Mouse (Mus musculus) CH12.LX (cell line): ENCODE data around the gene Serpinb9b. TPM values are rescaled to one million over a fixed set of nuclear protein-coding genes. Genes with fewer than 3 reads are reported as not detected.
"Not testable (repeated sequence)": the region's sequence is repeated elsewhere in the genome, so short reads cannot be mapped to it uniquely, and the experiment has no call there.

Experiments
- DNase-seq: peaks from one replicate; pipeline ENCODE4 v3.0.0-alpha.2; 2013; ENCODE audit errors: extremely low read depth
- H3K27ac ChIP-seq: 2 replicates; pipeline ENCODE4 v1.5.1; 2012; ENCODE audit warnings: low read depth, mild to moderate bottlenecking, control low read depth, moderate library complexity; ENCODE audit not compliant: insufficient read depth
- H3K27me3 ChIP-seq: replicated peaks from 2 replicates; pipeline ENCODE3; 2012; ENCODE audit warnings: inconsistent platforms
- H3K36me3 ChIP-seq, 2 experiments: replicated peaks in 1 of 2; 2 replicates each; pipeline versions ENCODE3 to v1.6.1; 2012; ENCODE audit warnings: inconsistent platforms in 1 of 2, low read length in 1 of 2, mild to moderate bottlenecking in 1 of 2, mixed read lengths in 1 of 2, moderate library complexity in 1 of 2; ENCODE audit not compliant: control insufficient read depth in 1 of 2, insufficient read depth in 1 of 2
- H3K4me1 ChIP-seq, 2 experiments: 2 replicates each; pipeline ENCODE4 v1.6.1; 2012; ENCODE audit warnings: inconsistent platforms in 1 of 2, moderate library complexity in 1 of 2; ENCODE audit not compliant: insufficient read depth in 2 of 2, control insufficient read depth in 1 of 2
- H3K4me2 ChIP-seq: 2 replicates; pipeline ENCODE4 v1.6.1; 2012; ENCODE audit warnings: low read depth, mild to moderate bottlenecking, control low read depth; ENCODE audit not compliant: poor library complexity, insufficient read depth, severe bottlenecking
- H3K4me3 ChIP-seq, 3 experiments: fragments of 150-350 bp in 1 of 3; sonication (generic) in 1 of 3; replicated peaks in 1 of 3; 2 replicates each; pipeline versions ENCODE3 to v1.5.1; 2011 to 2012; ENCODE audit warnings: low read depth in 2 of 3, low read length in 2 of 3, mild to moderate bottlenecking in 2 of 3, moderate library complexity in 2 of 3, control low read depth in 1 of 3, improper control_type of control experiment in 1 of 3, inconsistent platforms in 1 of 3, mixed read lengths in 1 of 3; ENCODE audit not compliant: poor library complexity in 1 of 3
- H3K79me2 ChIP-seq: replicated peaks from 2 replicates; pipeline ENCODE4 v1.6.1; 2012; ENCODE audit warnings: mild to moderate bottlenecking, moderate library complexity; ENCODE audit not compliant: control insufficient read depth, poor library complexity, insufficient read depth, severe bottlenecking; ENCODE audit errors: extremely low read depth
- H3K9ac ChIP-seq: 2 replicates; pipeline ENCODE4 v1.6.1; 2012; ENCODE audit warnings: low read depth, mild to moderate bottlenecking, control low read depth, moderate library complexity; ENCODE audit not compliant: insufficient read depth
- H3K9me3 ChIP-seq: replicated peaks from 2 replicates; pipeline ENCODE3; 2012; ENCODE audit warnings: low read length, inconsistent platforms, mixed read lengths
- CHD1 ChIP-seq: IDR thresholded peaks from 2 replicates; pipeline ENCODE4 v1.6.1; 2012; ENCODE audit warnings: low read depth, low read length, improper control_type of control experiment, inconsistent platforms
- CHD2 ChIP-seq: IDR thresholded peaks from 2 replicates; pipeline ENCODE4 v1.6.1; 2011; ENCODE audit warnings: low read length, improper control_type of control experiment
- CTCF ChIP-seq, 2 experiments: IDR thresholded peaks in 1 of 2; conservative IDR thresholded peaks in 1 of 2; 2 replicates each; pipeline ENCODE4 v1.5.1; 2011 to 2012; ENCODE audit warnings: low read depth in 2 of 2, low read length in 2 of 2, improper control_type of control experiment in 1 of 2, inconsistent platforms in 1 of 2, mild to moderate bottlenecking in 1 of 2, moderate library complexity in 1 of 2
- ETS1 ChIP-seq: conservative IDR thresholded peaks from 2 replicates; pipeline ENCODE4 v1.6.1; 2012; ENCODE audit warnings: low read depth, mild to moderate bottlenecking, inconsistent platforms, low read length, improper control_type of control experiment, moderate library complexity
- HCFC1 ChIP-seq: IDR thresholded peaks from 2 replicates; pipeline ENCODE4 v1.6.1; 2012; ENCODE audit warnings: low read depth, mild to moderate bottlenecking, inconsistent platforms, low read length, improper control_type of control experiment
- JUND ChIP-seq: conservative IDR thresholded peaks from 2 replicates; pipeline ENCODE4 v1.6.1; 2011; ENCODE audit warnings: low read depth, low read length, improper control_type of control experiment
- MAZ ChIP-seq: IDR thresholded peaks from 2 replicates; pipeline ENCODE4 v1.6.1; 2012; ENCODE audit warnings: low read depth, mild to moderate bottlenecking, inconsistent platforms, low read length, improper control_type of control experiment, moderate library complexity
- MXI1 ChIP-seq: IDR thresholded peaks from 2 replicates; pipeline ENCODE4 v1.6.1; 2011; ENCODE audit warnings: mild to moderate bottlenecking, low read depth, low read length, improper control_type of control experiment
- MYC ChIP-seq: IDR thresholded peaks from 2 replicates; pipeline ENCODE4 v1.6.1; 2011; ENCODE audit warnings: low read depth, mild to moderate bottlenecking, improper control_type of control experiment, low read length
- NELFE ChIP-seq: IDR thresholded peaks from 2 replicates; pipeline ENCODE4 v1.6.1; 2011; ENCODE audit warnings: low read depth, low read length, improper control_type of control experiment
- PAX5 ChIP-seq: IDR thresholded peaks from 2 replicates; pipeline ENCODE4 v1.6.1; 2012; ENCODE audit warnings: low read length, inconsistent platforms, mixed read lengths
- POLR2A ChIP-seq: IDR thresholded peaks from 2 replicates; pipeline ENCODE4 v1.6.1; 2011; ENCODE audit warnings: low read depth, mild to moderate bottlenecking, improper control_type of control experiment, low read length
- POLR2AphosphoS2 ChIP-seq: IDR thresholded peaks from 2 replicates; pipeline ENCODE4 v1.6.1; 2011; ENCODE audit warnings: low read depth, low read length, improper control_type of control experiment
- SIN3A ChIP-seq: IDR thresholded peaks from 2 replicates; pipeline ENCODE4 v1.6.1; 2012; ENCODE audit warnings: low read length, improper control_type of control experiment, inconsistent platforms
- TCF12 ChIP-seq: IDR thresholded peaks from 2 replicates; pipeline ENCODE4 v1.6.1; 2014; ENCODE audit warnings: low read depth, mild to moderate bottlenecking, inconsistent platforms, low read length, improper control_type of control experiment
- UBTF ChIP-seq: IDR thresholded peaks from 2 replicates; pipeline ENCODE4 v1.6.1; 2012; ENCODE audit warnings: low read depth, mild to moderate bottlenecking, inconsistent platforms, low read length, improper control_type of control experiment, moderate library complexity
- USF1 ChIP-seq: IDR thresholded peaks from 2 replicates; pipeline ENCODE4 v1.6.1; 2014; ENCODE audit warnings: low read depth, mild to moderate bottlenecking, inconsistent platforms, low read length, improper control_type of control experiment
- ZC3H11A ChIP-seq: IDR thresholded peaks from 2 replicates; pipeline ENCODE4 v1.6.1; 2012; ENCODE audit warnings: low read depth, mild to moderate bottlenecking, inconsistent platforms, low read length, improper control_type of control experiment
- dilution Hi-C: fragments of 300-500 bp; cut with MboI; formaldehyde crosslinking; loops from 2 replicates; pipeline ENCODE4 v1.14.3; 2020; ENCODE audit warnings: low sequenced_read_pairs; ENCODE audit not compliant: extremely low pct_unique_long_range_greater_than_20kb, extremely low pct_ligation_motif_present
- in situ Hi-C: fragments of 300-500 bp; cut with MboI; formaldehyde crosslinking; loops from 3 replicates; pipeline ENCODE4 v1.14.3; 2019; ENCODE audit warnings: low sequenced_read_pairs, low pct_ligation_motif_present, low pct_unique_long_range_greater_than_20kb, mixed read lengths
- polyA plus RNA-seq: library from polyadenylated mRNA; unstranded; fragments of >175 nt; gene quantifications from 2 replicates; pipeline ENCODE4 v1.2.1, GENCODE M21; 2012; ENCODE audit warnings: low read depth; ENCODE audit not compliant: insufficient read length
- total RNA-seq, 2 experiments: library from RNA; depleted of rRNA; stranded (reverse); fragments of 300-350 nt in 1 of 2; fragments of >200 nt in 1 of 2; gene quantifications; 2 replicates each; pipeline ENCODE4 v1.2.3; 2012 to 2014

Gene Serpinb9b
- total and polyA plus RNA-seq, 3 experiments: 0.24 TPM; not detected in 2

GRCm38 (mm10) chr13:33028146-33028545, 930 bp downstream of the Serpinb9b start:
- no peaks in the 10 kb centered on the region for H3K4me1 ChIP-seq
- DNase-seq: no peak
- H3K4me3 ChIP-seq: no peak overlapping the region
- TF ChIP-seq CHD1 (no peak), MXI1 (no peak), POLR2AphosphoS2 (no peak), ETS1 (no peak), USF1 (no peak), JUND (no peak), PAX5 (no peak), UBTF (no peak), CHD2 (no peak), MAZ (no peak), MYC (no peak), HCFC1 (no peak), SIN3A (no peak), NELFE (no peak), ZC3H11A (no peak)
- TF ChIP-seq, all 38 proteins: peak for 0
- H3K9ac ChIP-seq: no peak overlapping the region
- H3K9me3 ChIP-seq: no peaks in the 10 kb centered on the region
- no peaks in the 10 kb centered on the region for H3K27me3 ChIP-seq
- no peaks in the 10 kb centered on the region for H3K36me3 ChIP-seq
- no peak overlapping the region for H3K27ac ChIP-seq
- in situ Hi-C loops (no loop called here), dilution Hi-C loops (no loop called here)
- H3K4me2 ChIP-seq: no peak overlapping the region
- H3K79me2 ChIP-seq: no peaks in the 10 kb centered on the region

GRCm38 (mm10) chr13:33028550-33028949, 1.3 kb downstream of the Serpinb9b start:
- DNase-seq: no peak
- Histone ChIP-seq H3K9me3 (no peaks in the 10 kb centered on the region), H3K27ac (no peak overlapping the region), H3K9ac (no peak overlapping the region), H3K4me2 (no peak overlapping the region), H3K27me3 (no peaks in the 10 kb centered on the region), H3K36me3 (no peaks in the 10 kb centered on the region), H3K4me1 (no peaks in the 10 kb centered on the region), H3K79me2 (no peaks in the 10 kb centered on the region), H3K4me3 (no peak overlapping the region)
- TF ChIP-seq NELFE (no peak), MAZ (no peak), CTCF (conservative IDR thresholded peaks at IDR 0.05 in 1 of 2, IDR thresholded peaks at IDR 0.05 in 1 of 2; ENCODE audit: low read depth in 2 of 2, low read length in 2 of 2) (no peak), POLR2A (no peak), USF1 (no peak), UBTF (no peak), TCF12 (no peak)
- dilution Hi-C loops: no loop called here
- in situ Hi-C loops: no loop called here

- H3K9me3 ChIP-seq, H3K4me3 ChIP-seq, in situ Hi-C loops, H3K79me2 ChIP-seq, DNase-seq, H3K4me2 ChIP-seq, H3K9ac ChIP-seq, dilution Hi-C loops, H3K27me3 ChIP-seq, H3K36me3 ChIP-seq, H3K27ac ChIP-seq, H3K4me1 ChIP-seq: not testable (repeated sequence)
These were observed 2.3 kb downstream of the Serpinb9b start for GRCm38 (mm10) chr13:33029478-33029877.
